Mouse (Mus musculus) ES-Bruce4 (cell line): ENCODE data around the gene Kctd19. TPM values are rescaled to one million over a fixed set of nuclear protein-coding genes. Genes with fewer than 3 reads are reported as not detected.

Source experiments
- H3K27ac ChIP-seq: 2 replicates; pipeline ENCODE4 v1.5.1; 2012; ENCODE audit warnings: low read length, inconsistent platforms; ENCODE audit not compliant: insufficient read depth
- H3K27me3 ChIP-seq: 2 replicates; pipeline ENCODE4 v1.6.1; 2012; ENCODE audit warnings: mild to moderate bottlenecking, low read length, inconsistent platforms; ENCODE audit not compliant: control insufficient read depth, poor library complexity, insufficient read depth, severe bottlenecking
- H3K36me3 ChIP-seq: 2 replicates; pipeline ENCODE4 v1.6.1; 2012; ENCODE audit warnings: inconsistent platforms, mild to moderate bottlenecking, low read length, moderate library complexity; ENCODE audit not compliant: control insufficient read depth, poor library complexity, insufficient read depth, severe bottlenecking
- H3K4me1 ChIP-seq: one replicate; pipeline ENCODE4 v1.8.1; 2011; ENCODE audit warnings: low read length; ENCODE audit not compliant: control insufficient read depth, insufficient read depth
- H3K4me3 ChIP-seq: 2 replicates; pipeline ENCODE4 v1.5.1; 2011; ENCODE audit warnings: low read depth, mild to moderate bottlenecking, low read length
- H3K9ac ChIP-seq: 2 replicates; pipeline ENCODE4 v1.6.1; 2012; ENCODE audit warnings: low read depth, mild to moderate bottlenecking, inconsistent platforms; ENCODE audit not compliant: poor library complexity, severe bottlenecking
- H3K9me3 ChIP-seq: replicated peaks from 2 replicates; pipeline ENCODE4 v1.6.1; 2012; ENCODE audit warnings: mild to moderate bottlenecking, low read length, inconsistent platforms; ENCODE audit not compliant: control insufficient read depth, poor library complexity, insufficient read depth, severe bottlenecking
- CTCF ChIP-seq: IDR thresholded peaks from one replicate; pipeline ENCODE4 v1.8.1; 2011; ENCODE audit warnings: low read depth, low read length
- EP300 ChIP-seq: IDR thresholded peaks from 2 replicates; pipeline ENCODE4 v1.6.1; 2011; ENCODE audit warnings: low read depth, low read length; ENCODE audit not compliant: insufficient read depth
- POLR2A ChIP-seq: IDR thresholded peaks from one replicate; pipeline ENCODE4 v1.8.1; 2011; ENCODE audit warnings: low read length; ENCODE audit not compliant: insufficient read depth
- polyA plus RNA-seq: library from polyadenylated mRNA; stranded (reverse); fragments of >200 nt; gene quantifications from 2 replicates; pipeline ENCODE4 v1.2.4, GENCODE M21; 2011; ENCODE audit warnings: low read depth; ENCODE audit not compliant: missing spikeins, insufficient read depth, insufficient read length

The Kctd19 gene
- polyA plus RNA-seq, 1 experiment = 3.7 TPM

- Histone ChIP-seq H3K27me3 (no peaks in the 10 kb centered on the region), H3K9me3 (no peaks in the 10 kb centered on the region), H3K4me3 (no peak overlapping the region), H3K4me1 (no peaks in the 10 kb centered on the region), H3K27ac (no peak overlapping the region), H3K9ac (no peak overlapping the region), H3K36me3 (no peaks in the 10 kb centered on the region)
- TF ChIP-seq EP300 = no peak
- TF ChIP-seq CTCF = no peak
- TF ChIP-seq POLR2A = no peak
Observed at GRCm38 (mm10) chr8:105393915-105394314, 19.4 kb downstream of the Kctd19 start.

- H3K27me3 ChIP-seq = no peaks in the 10 kb centered on the region
- TF ChIP-seq CTCF (no peak), EP300 (no peak), POLR2A (no peak)
- no peaks in the 10 kb centered on the region for H3K4me1 ChIP-seq
- no peak overlapping the region for H3K4me3 ChIP-seq
- no peaks in the 10 kb centered on the region for H3K9me3 ChIP-seq
- no peaks in the 10 kb centered on the region for H3K36me3 ChIP-seq
- H3K9ac ChIP-seq = no peak overlapping the region
- no peak overlapping the region for H3K27ac ChIP-seq
Observed at GRCm38 (mm10) chr8:105393089-105393787, 20.1 kb downstream of the Kctd19 start.

GRCm38 (mm10) chr8:105389096-105389495 lies 24.2 kb downstream of the Kctd19 start:
- Histone ChIP-seq H3K4me1 (no peaks in the 10 kb centered on the region), H3K27me3 (no peaks in the 10 kb centered on the region), H3K9ac (no peak overlapping the region), H3K9me3 (no peaks in the 10 kb centered on the region), H3K36me3 (no peaks in the 10 kb centered on the region), H3K4me3 (no peak overlapping the region), H3K27ac (no peak overlapping the region)
- TF ChIP-seq CTCF (no peak), EP300 (no peak), POLR2A (no peak)

- TF ChIP-seq CTCF = no peak
- TF ChIP-seq POLR2A = no peak
- TF ChIP-seq EP300 = no peak
- Histone ChIP-seq H3K4me1 (no peaks in the 10 kb centered on the region), H3K9me3 (no peaks in the 10 kb centered on the region), H3K27me3 (no peaks in the 10 kb centered on the region), H3K27ac (no peak overlapping the region), H3K36me3 (no peaks in the 10 kb centered on the region), H3K9ac (no peak overlapping the region), H3K4me3 (no peak overlapping the region)
Observed at GRCm38 (mm10) chr8:105387151-105387550, 26.2 kb downstream of the Kctd19 start.

- no peaks in the 10 kb centered on the region for H3K36me3 ChIP-seq
- H3K9me3 ChIP-seq = no peaks in the 10 kb centered on the region
- TF ChIP-seq EP300 = no peak
- no peak for TF ChIP-seq CTCF
- TF ChIP-seq POLR2A = no peak
Observed at GRCm38 (mm10) chr8:105384070-105384469, 29.2 kb downstream of the Kctd19 start.

GRCm38 (mm10) chr8:105380308-105380707 lies 33.0 kb downstream of the Kctd19 start:
- H3K36me3 ChIP-seq = no peaks in the 10 kb centered on the region
- no peaks in the 10 kb centered on the region for H3K4me1 ChIP-seq
- no peaks in the 10 kb centered on the region for H3K9me3 ChIP-seq
- TF ChIP-seq POLR2A (no peak), CTCF (no peak), EP300 (no peak)
- no peak overlapping the region for H3K4me3 ChIP-seq
- H3K9ac ChIP-seq = no peak overlapping the region
- H3K27ac ChIP-seq = no peak overlapping the region
- H3K27me3 ChIP-seq = no peaks in the 10 kb centered on the region

More at GRCm38 (mm10) chr8:105384070-105384469, 29.2 kb downstream of the Kctd19 start:
- Histone ChIP-seq H3K4me1 (no peaks in the 10 kb centered on the region), H3K27ac (no peak overlapping the region), H3K9ac (no peak overlapping the region), H3K27me3 (no peaks in the 10 kb centered on the region), H3K4me3 (no peak overlapping the region)
